Mouse (Mus musculus) cerebral cortex, adult 2 months (tissue): ENCODE data around the gene Pkd1l3.

ENCODE experiments used
- WGBS: fragments of 180-500 bp; shearing (Covaris S2); methylation state at CpG from one replicate; pipeline ENCODE4 v1.1.7; 2018; 5-methylcytosine and 5-hydroxymethylcytosine counted together

Pkd1l3 gene

DNA sequence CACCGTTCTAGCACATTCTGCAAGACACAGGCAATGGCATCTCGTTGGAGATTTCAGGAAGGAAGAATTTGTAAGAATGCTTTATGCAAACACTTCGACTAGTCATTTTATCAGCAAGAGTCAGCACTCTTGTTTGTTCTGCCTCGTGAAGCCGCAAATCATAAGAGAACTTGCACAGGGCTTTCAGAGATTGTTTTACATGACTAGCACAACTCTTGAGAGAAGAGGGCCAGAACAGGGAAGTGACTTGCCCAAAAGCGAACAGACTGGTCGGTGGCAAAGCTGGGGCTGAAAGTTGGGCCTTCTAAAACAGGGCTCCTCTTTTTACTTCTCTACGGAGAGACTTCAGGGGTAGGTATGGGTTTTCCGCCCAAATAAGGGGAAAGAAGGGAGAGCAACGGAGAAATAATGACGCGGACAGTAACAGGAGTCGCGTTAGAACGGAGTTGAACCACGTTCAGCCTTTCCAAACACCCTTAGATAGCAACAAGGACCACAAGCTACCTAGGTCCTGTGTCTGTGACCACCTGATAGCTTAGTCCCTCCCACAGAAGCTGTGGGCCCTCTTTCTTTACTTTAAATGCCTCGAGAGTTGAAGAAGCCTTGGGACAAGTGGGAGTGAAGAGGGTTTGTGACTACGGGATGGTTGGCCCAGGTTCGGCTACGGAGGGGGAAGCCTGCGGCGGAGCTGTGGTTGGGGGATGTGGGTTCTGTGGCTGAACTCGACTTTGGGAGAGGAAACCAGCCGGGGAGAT lies 90.4 kb downstream of the Pkd1l3 start:
- WGBS = 17% methylated on average over 24 of the region's 24 CpGs

DNA sequence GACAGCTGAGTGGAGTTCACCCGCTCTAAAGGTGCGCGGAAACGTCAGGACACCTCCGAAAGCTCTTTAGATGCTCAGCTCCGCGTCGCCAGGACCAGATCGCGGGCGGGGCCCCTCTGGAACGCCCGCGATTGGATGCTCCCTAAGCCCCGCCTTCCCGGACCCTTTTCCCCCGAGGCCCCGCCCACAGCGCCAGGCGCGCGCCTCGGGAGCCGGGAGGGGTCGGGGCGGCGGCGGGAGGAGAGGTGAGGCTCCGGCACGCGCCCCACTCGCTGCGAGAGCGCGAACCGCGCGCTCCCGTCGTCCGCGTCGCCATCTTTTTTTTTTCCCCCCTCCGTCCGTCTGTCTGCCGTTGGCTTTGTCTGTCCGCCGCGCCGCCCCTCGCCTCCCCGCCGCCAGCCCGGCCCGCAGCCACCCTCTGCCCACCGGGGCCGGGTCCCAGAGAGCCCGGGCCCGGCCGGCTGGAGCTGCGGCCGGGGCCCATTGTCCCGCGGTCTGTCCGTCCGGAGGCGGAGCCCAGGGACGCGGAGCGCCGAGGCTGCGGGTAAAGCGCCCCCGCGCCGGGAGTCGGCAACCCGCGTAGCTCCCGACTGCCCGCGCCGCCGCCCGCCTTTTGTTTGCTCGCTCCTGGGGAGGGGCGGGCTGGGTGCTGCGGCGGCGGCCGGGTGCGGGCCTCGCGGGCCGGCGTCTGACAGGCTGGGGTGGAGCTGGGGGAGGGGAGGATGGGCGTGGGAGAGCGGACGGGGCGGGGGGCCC lies 91.2 kb downstream of the Pkd1l3 start, which contains the start of gene Zfp821:
Gene Zfp821, plus strand, starts transcription at position 227 of the 756 bp plus-strand sequence.
- under 1% methylated on average over 92 of the region's 100 CpGs for WGBS

DNA sequence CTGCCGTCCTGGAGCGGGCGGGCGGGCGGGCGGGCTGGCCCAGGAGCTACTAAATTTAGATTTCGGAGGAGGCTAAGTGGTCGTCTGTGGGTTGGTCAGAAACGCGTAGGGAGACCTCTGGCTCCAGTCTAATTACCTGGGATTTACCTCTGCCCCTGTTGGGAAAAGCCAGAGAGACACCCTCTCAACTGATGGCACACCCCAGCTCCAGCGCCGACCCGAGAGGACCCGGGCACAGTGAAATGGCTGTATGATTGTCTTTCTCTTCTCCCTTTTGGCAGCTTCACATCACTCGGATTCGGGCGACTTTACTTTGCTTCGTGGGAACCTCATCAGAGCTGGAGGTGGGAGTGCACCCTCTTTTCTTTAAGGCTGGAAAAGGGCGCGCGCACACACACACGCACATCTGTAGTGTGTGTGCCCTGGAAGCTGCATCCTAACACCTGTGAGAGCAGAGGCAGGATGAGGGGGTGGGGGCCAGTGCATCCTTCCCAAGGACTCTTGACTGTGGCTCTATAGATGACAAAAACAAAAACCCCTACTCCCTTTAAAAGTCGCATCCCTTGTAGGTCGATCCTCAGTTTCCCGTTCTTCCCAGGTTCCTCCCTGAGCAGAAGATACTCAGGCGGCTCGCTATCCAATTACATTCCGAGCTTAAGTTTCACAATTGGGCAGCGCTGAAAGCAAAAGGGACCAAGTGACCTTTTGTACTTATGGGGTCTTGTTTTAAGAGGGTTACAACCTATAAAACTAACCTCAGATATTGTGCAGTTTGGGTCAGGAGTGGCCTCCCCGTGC lies 92.0 kb downstream of the Pkd1l3 start:
- 2% methylated on average over 30 of the region's 30 CpGs for WGBS

GRCm38 (mm10) chr8:109706874-109707237 lies 92.5 kb downstream of the Pkd1l3 start:
- 3% methylated on average over 2 of the region's 2 CpGs for WGBS

GRCm38 (mm10) chr8:109707921-109708320 lies 93.6 kb downstream of the Pkd1l3 start:
- WGBS = 92% methylated on average over 4 of the region's 4 CpGs

- 63% methylated on average over 1 of the region's 1 CpGs for WGBS
Measured at GRCm38 (mm10) chr8:109712521-109712920, 98.2 kb downstream of the Pkd1l3 start.

DNA sequence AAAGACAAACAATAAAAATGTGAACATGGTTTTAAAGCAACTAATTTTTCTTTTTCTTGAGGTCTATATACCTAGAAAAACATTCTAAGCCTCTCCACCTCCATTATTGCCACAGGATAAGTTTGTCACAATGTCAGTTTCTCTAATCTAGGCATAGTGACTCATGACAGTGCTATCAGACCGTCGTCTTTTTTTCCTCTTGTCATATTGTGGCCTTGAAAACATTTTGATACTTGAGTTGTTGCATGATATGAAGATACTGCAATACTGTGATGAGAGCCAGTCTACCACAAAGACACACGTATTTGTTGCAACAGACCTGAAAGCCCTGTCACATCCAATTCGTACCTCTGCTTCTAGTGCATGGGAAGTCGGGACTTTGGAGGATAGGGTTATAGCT lies 100.6 kb downstream of the Pkd1l3 start:
- 82% methylated on average over 5 of the region's 5 CpGs for WGBS
